Mouse (Mus musculus) midbrain, embryonic 15.5 days (tissue): ENCODE results near the gene Ecm1. TPM values are rescaled to one million over a fixed set of nuclear protein-coding genes. Genes with fewer than 3 reads are reported as not detected.

Experiments
- ATAC-seq: fragments of 200-750 bp; cut with Nextera tagmentation; replicated peaks from 2 replicates; pipeline ENCODE4 v1.8.0; 2017; ENCODE audit warnings: moderate TSS enrichment
- H3K27ac ChIP-seq: fragments of 300-500 bp; sonication (generic); 2 replicates; pipeline ENCODE4 v1.5.1; 2015; ENCODE audit warnings: mild to moderate bottlenecking, inconsistent platforms
- H3K27me3 ChIP-seq: fragments of 300-500 bp; sonication (generic); replicated peaks from 2 replicates; pipeline ENCODE4 v1.6.1; 2015; ENCODE audit warnings: inconsistent platforms
- H3K36me3 ChIP-seq: fragments of 300-500 bp; sonication (generic); replicated peaks from 2 replicates; pipeline ENCODE4 v1.6.1; 2015; ENCODE audit warnings: inconsistent platforms
- H3K4me1 ChIP-seq: fragments of 300-500 bp; sonication (generic); 2 replicates; pipeline ENCODE4 v1.6.1; 2015; ENCODE audit warnings: inconsistent platforms
- H3K4me2 ChIP-seq: fragments of 300-500 bp; sonication (generic); 2 replicates; pipeline ENCODE4 v1.6.1; 2015; ENCODE audit warnings: inconsistent platforms, mild to moderate bottlenecking, moderate library complexity
- H3K4me3 ChIP-seq: fragments of 300-500 bp; sonication (generic); 2 replicates; pipeline ENCODE4 v1.5.1; 2015; ENCODE audit warnings: mild to moderate bottlenecking, inconsistent platforms
- H3K9ac ChIP-seq: fragments of 300-500 bp; sonication (generic); 2 replicates; pipeline ENCODE4 v1.6.1; 2015; ENCODE audit warnings: mild to moderate bottlenecking, inconsistent platforms
- H3K9me3 ChIP-seq: fragments of 300-500 bp; sonication (generic); 2 replicates; pipeline ENCODE4 v1.6.1; 2016; ENCODE audit warnings: inconsistent platforms
- WGBS: fragments of 180-500 bp; shearing (Covaris S2); methylation state at CpG from one replicate; pipeline ENCODE4 v1.1.7; 2015; ENCODE audit warnings: mixed read lengths; 5-methylcytosine and 5-hydroxymethylcytosine counted together
- polyA plus RNA-seq: library from polyadenylated mRNA; unstranded; fragments of >200 nt; fragmentation: Nextera tagmentation; extraction: Ambion mirVana; gene quantifications from 2 replicates; pipeline ENCODE4 v1.2.1, GENCODE M21; 2015

Gene Ecm1
- polyA plus RNA-seq, result 11.3 and 12.3 TPM in 2 replicates

DNA sequence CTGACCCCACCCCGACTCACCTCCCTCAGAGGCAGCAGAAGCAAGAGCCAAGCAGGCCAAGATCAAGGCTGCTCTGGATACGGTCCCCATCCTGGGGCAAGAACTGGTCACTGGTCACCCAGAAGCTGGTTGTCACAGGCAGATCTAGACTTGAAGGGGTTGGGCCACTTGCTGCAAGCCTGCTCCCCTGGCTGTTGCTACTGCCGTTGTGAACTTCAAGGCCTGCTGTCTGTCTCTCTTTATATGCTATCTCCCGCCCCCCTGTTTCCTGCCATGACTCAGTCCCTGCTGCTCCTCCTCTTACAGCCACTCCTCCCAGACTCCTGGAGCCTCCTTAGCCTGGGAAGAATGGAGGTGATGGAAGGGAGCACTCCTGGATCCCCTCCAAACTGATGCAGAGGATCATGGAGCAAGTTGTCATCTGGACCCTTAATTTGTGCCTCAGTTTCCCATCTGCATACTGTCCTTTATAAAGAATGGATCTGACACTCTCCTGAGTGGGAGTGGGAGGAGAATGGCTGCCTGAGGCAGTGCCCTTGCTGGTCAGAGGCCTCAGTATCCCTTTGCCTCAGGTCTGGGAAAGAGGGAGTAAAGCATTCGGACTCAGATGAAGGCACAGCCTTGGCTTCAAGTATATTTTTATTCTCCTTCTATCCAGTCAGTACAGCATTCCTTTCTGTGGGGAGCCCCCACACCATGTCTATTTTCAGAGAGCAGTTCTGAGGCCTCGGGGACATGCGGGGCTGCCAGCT is at the start of gene Ecm1:
Gene Ecm1 (minus strand): TSS at position 217 of the 752 bp plus-strand sequence.
- H3K9ac ChIP-seq, result no peak within 1 kb of the TSS
- no peak for ATAC-seq
- H3K36me3 ChIP-seq, result peaks cover 32% of the 10 kb centered on the region

DNA sequence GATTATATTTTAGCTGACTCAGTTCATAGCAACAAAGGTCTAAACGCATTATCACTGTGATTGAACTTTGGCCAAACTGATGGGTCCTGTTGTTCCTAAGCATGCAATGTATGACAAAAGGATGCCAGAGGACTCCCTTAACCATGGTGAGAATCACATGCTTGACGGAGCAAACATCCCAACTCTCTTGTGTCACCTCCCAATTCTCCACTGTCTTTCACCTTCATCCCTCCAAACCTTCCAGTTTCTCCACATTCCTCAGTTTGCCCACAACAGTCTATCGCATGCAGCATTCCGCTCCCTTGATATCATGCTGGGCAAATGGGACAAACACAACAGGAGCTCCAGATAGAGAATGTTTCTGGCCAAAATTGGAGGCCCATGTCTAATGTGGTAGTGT is 46.1 kb upstream of the Ecm1 start:
- 94% methylated on average over 4 of the region's 4 CpGs for WGBS

More for the DNA sequence above, at the start of gene Ecm1:
- no peak within 1 kb of the TSS for H3K4me2 ChIP-seq
- H3K27me3 ChIP-seq, result no peaks in the 10 kb centered on the region
- no peaks in the 10 kb centered on the region for H3K4me1 ChIP-seq
- WGBS, result 81% methylated on average over 7 of the region's 7 CpGs
- H3K9me3 ChIP-seq, result no peaks in the 10 kb centered on the region
- no peak within 1 kb of the TSS for H3K4me3 ChIP-seq
- H3K27ac ChIP-seq, result no peak within 1 kb of the TSS

DNA sequence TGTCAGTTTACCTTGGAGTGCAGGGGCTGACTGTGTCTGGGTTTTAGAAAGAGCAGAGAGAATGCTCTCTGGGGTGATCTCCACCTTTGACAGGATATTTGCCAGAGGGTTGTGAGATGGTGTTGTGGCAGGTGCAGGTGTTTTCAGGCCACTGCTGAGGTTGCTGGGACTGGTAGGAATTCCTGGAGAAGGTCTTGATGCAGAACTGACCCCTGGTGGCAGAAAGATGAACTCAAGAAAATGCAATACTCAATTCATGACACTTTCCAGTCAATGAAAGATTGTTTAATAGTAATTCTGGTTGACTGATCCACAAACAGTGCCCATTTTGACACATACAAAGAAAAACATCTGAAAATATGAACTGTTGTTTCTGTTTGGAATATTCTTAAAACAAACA is 32.6 kb upstream of the Ecm1 start:
- Histone ChIP-seq H3K27me3 (no peaks in the 10 kb centered on the region), H3K9ac (no peak overlapping the region), H3K9me3 (no peaks in the 10 kb centered on the region), H3K36me3 (peaks cover 32% of the 10 kb centered on the region), H3K4me3 (no peak overlapping the region), H3K27ac (no peak overlapping the region), H3K4me2 (no peak overlapping the region), H3K4me1 (no peaks in the 10 kb centered on the region)
- no peak for ATAC-seq

More for the DNA sequence above, 46.1 kb upstream of the Ecm1 start:
- H3K4me3 ChIP-seq, result no peak overlapping the region
- no peak overlapping the region for H3K27ac ChIP-seq
- no peak for ATAC-seq
- no peaks in the 10 kb centered on the region for H3K9me3 ChIP-seq
- H3K27me3 ChIP-seq, result no peaks in the 10 kb centered on the region
- no peak overlapping the region for H3K9ac ChIP-seq
- H3K36me3 ChIP-seq, result peaks cover 32% of the 10 kb centered on the region
- H3K4me2 ChIP-seq, result no peak overlapping the region
- H3K4me1 ChIP-seq, result no peaks in the 10 kb centered on the region

DNA sequence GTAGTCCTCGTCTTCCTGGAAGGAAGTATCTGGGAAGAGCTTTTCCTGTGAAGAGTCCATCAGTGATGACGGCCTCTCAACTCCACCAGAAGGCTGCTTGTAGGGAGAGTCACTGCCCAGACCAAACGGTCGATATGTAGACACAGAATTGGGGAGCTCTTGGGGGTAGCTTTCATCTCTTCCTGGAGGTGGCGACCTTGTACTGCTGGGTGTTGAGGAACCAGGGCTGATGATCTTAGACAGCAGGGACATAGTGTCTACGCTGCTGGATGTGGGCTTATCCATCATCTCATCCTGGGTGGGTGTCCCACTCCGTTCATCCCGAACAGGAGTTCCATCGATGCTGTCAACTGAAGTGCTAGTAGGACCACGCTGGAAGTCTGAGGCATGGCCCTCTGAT is 26.2 kb upstream of the Ecm1 start:
- 91% methylated on average over 10 of the region's 10 CpGs for WGBS
- H3K36me3 ChIP-seq, result peaks cover 34% of the 10 kb centered on the region
- no peak overlapping the region for H3K4me2 ChIP-seq
- H3K9ac ChIP-seq, result no peak overlapping the region
- H3K4me3 ChIP-seq, result no peak overlapping the region
- ATAC-seq, result no peak
- H3K27ac ChIP-seq, result no peak overlapping the region
- H3K27me3 ChIP-seq, result no peaks in the 10 kb centered on the region
- H3K4me1 ChIP-seq, result no peaks in the 10 kb centered on the region
- H3K9me3 ChIP-seq, result no peaks in the 10 kb centered on the region

DNA sequence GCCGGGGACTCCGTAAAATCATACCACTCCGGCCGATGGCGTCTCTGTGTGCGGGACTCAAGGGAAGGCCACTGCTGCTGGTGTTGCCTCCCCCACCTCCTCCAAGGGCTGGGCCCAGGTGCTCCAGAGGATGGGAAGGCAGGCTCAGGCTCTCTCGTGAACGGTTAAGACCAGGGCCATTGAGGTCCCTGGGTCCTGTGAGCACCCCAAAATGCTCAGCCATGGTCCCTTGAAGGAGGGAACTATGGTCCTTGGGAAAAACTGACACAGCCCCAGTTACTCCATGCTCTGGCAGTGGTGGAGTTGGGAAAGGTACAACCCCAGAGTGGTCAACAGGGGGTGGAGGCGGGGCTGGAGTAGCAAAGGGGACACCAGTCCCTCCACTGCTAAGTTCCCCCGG is 24.4 kb upstream of the Ecm1 start:
- no peaks in the 10 kb centered on the region for H3K4me1 ChIP-seq
- peaks cover 34% of the 10 kb centered on the region for H3K36me3 ChIP-seq
- ATAC-seq, result no peak
- H3K9ac ChIP-seq, result no peak overlapping the region
- no peaks in the 10 kb centered on the region for H3K9me3 ChIP-seq
- H3K27me3 ChIP-seq, result no peaks in the 10 kb centered on the region
- 73% methylated on average over 10 of the region's 10 CpGs for WGBS
- no peak overlapping the region for H3K27ac ChIP-seq
- no peak overlapping the region for H3K4me3 ChIP-seq
- no peak overlapping the region for H3K4me2 ChIP-seq

DNA sequence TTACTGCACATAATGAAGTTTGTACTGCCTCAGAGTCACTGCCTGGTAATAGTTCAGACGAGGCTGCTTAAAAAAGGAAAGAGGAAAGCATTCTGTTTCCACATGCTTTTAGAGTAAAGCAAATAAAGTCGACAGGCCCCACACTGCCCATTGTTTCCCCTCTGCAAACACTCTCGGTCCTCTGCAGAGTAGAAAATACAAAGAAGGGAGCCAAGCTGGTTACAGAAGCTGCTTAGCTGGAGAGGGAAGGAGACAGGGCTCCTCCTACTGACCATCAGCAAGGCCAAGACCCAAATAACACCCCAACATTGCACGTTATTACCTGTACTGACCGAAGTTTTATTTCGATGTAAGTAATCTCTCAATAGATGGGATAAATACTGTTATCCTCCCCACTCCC is 23.6 kb upstream of the Ecm1 start:
- H3K4me1 ChIP-seq, result no peaks in the 10 kb centered on the region
- H3K4me3 ChIP-seq, result no peak overlapping the region
- no peak for ATAC-seq
- H3K36me3 ChIP-seq, result peaks cover 28% of the 10 kb centered on the region
- H3K9me3 ChIP-seq, result no peaks in the 10 kb centered on the region
- H3K27me3 ChIP-seq, result no peaks in the 10 kb centered on the region
- WGBS, result 45% methylated on average over 6 of the region's 6 CpGs
- no peak overlapping the region for H3K27ac ChIP-seq
- no peak overlapping the region for H3K9ac ChIP-seq
- no peak overlapping the region for H3K4me2 ChIP-seq

DNA sequence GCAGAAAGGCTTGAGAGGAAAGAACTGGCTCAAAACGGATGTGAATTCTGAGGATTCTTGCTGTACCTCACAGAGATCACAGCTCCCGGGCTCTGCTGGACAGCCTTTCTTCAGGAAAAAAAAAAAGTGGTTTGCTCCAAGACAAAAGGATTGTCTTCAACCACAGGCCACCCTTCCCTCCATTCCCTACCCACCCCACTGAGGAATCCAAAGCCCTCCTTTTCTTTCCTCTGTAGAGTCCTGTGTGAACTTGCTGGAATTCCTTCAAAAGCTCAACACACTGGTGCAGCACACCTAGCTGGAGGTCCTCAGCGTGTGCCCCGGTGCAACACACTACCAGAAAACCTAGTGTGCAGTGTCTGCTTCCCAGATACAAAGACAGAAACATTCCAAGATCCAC is 22.4 kb upstream of the Ecm1 start:
- Histone ChIP-seq H3K4me3 (no peak overlapping the region), H3K27me3 (no peaks in the 10 kb centered on the region), H3K9me3 (no peaks in the 10 kb centered on the region), H3K36me3 (peaks cover 28% of the 10 kb centered on the region), H3K4me1 (no peaks in the 10 kb centered on the region), H3K9ac (no peak overlapping the region), H3K27ac (no peak overlapping the region), H3K4me2 (no peak overlapping the region)
- ATAC-seq, result no peak
- 65% methylated on average over 4 of the region's 4 CpGs for WGBS

DNA sequence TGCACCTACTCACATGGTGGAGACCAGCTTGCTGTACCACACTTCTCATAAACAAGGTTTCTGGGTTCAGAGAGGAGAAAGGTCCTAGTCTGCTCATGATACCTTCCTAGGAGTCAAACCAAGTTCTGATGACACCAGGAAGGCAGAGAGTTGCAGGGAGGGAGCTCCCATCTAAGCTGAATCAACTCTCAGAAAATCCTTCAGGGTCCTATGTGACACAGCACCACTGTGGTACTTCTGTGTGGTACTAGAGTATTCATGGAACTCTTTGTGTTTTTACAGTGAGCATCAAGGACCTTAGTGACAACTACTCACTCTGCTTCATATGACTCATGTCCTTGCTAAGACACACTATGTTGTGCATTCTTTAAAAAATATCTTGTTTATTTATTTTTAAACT is 21.3 kb upstream of the Ecm1 start:
- no peak for ATAC-seq
- Histone ChIP-seq H3K4me3 (no peak overlapping the region), H3K9me3 (no peaks in the 10 kb centered on the region), H3K4me1 (no peaks in the 10 kb centered on the region), H3K36me3 (peaks cover 21% of the 10 kb centered on the region), H3K27ac (no peak overlapping the region), H3K27me3 (no peaks in the 10 kb centered on the region), H3K9ac (no peak overlapping the region), H3K4me2 (no peak overlapping the region)

DNA sequence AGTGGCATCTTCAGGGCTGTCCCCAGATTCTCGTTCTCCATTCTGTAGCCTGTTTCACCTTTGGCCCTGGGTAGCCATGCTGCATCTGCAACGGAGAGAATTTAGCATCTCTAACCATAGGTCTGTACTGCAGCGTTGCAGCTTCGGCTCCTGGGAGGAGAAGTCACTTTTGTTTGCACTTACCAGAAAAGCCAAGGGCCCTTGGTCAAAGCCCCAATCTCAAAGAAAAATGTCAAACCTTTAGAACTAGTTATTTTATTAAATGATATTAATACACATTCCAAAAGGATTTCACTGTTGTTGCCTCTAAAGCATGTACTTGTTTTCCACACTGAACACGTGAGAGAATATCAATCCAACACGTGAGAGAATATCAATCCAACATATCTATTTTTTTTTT is 20.7 kb upstream of the Ecm1 start, which contains the start of gene Tars2:
Gene Tars2 (minus strand): TSS at position 101 of the 400 bp plus-strand sequence.
- H3K27me3 ChIP-seq, result no peaks in the 10 kb centered on the region
- ATAC-seq, result no peak
- no peaks in the 10 kb centered on the region for H3K4me1 ChIP-seq
- 89% methylated on average over 6 of the region's 6 CpGs for WGBS
- no peak within 1 kb of the TSS for H3K27ac ChIP-seq
- no peak within 1 kb of the TSS for H3K4me2 ChIP-seq
- H3K9me3 ChIP-seq, result no peaks in the 10 kb centered on the region
- H3K9ac ChIP-seq, result no peak within 1 kb of the TSS
- H3K36me3 ChIP-seq, result peaks cover 15% of the 10 kb centered on the region
- H3K4me3 ChIP-seq, result no peak within 1 kb of the TSS

DNA sequence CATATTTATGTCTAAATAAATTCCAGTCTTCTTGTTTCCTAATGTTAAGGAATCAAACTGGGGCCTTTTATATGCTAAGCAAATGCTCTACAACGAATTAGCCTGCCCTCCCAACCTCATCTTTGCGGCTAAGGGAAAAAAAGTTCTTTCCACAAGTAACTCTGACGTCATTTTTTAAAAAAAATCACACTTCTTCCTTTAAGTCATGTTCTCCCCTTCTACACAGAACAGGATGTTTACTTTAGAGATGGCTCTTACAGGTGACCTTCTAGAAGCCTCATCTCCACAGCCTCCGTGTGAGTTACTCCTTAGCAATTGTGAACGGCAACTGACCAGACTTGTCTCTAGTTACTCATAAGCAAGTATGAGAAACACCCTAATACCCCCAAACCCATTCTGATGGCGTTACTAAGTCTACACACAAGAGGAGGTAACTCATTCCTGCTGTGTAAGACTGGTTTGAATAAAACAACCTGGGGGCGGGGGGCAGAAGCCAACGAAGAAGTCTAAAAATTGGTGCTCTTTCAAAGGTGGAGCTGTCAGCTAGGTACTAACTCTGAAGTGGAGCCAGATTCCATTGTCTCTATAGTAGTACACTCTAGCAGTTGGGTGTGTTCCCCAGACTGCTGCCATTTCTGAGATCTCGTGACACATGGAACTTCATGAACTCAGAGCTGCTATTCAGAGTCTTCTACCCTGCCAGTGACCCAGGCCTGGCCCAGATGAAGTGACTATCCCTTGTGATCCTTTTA is 19.3 kb upstream of the Ecm1 start:
- WGBS, result 54% methylated on average over 9 of the region's 9 CpGs
- H3K4me3 ChIP-seq, result no peak overlapping the region
- H3K9ac ChIP-seq, result no peak overlapping the region
- H3K4me1 ChIP-seq, result peaks cover 6% of the 10 kb centered on the region
- H3K27me3 ChIP-seq, result no peaks in the 10 kb centered on the region
- H3K36me3 ChIP-seq, result peaks cover 2% of the 10 kb centered on the region; the same call in 1 of the 2 replicates
- H3K27ac ChIP-seq, result no peak overlapping the region
- no peak overlapping the region for H3K4me2 ChIP-seq
- no peak for ATAC-seq
- H3K9me3 ChIP-seq, result no peaks in the 10 kb centered on the region

DNA sequence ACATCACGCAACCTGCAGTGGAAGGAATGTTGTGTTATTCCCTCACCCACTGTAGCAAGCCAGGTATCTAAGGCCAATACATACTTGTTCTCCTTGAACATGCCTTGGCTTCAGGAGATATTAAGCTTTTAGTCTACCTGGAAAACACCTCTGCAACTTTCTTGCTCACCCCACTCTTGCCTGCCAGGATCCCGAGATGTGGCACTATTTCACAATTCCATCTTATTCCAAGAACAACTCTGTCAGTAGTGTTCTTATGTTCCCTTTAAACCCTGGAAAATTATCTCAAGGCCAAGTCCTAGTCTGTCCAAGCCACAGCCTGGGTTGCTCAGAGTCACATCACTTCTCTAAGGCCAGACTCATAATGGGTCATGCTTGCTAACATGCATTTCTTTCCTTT is 17.4 kb upstream of the Ecm1 start:
- no peak overlapping the region for H3K9ac ChIP-seq
- no peak overlapping the region for H3K27ac ChIP-seq
- no peaks in the 10 kb centered on the region for H3K36me3 ChIP-seq
- WGBS, result 93% methylated on average over 2 of the region's 2 CpGs
- H3K4me1 ChIP-seq, result peaks cover 7% of the 10 kb centered on the region
- no peaks in the 10 kb centered on the region for H3K27me3 ChIP-seq
- ATAC-seq, result no peak
- no peak overlapping the region for H3K4me2 ChIP-seq
- H3K9me3 ChIP-seq, result no peaks in the 10 kb centered on the region
- no peak overlapping the region for H3K4me3 ChIP-seq

DNA sequence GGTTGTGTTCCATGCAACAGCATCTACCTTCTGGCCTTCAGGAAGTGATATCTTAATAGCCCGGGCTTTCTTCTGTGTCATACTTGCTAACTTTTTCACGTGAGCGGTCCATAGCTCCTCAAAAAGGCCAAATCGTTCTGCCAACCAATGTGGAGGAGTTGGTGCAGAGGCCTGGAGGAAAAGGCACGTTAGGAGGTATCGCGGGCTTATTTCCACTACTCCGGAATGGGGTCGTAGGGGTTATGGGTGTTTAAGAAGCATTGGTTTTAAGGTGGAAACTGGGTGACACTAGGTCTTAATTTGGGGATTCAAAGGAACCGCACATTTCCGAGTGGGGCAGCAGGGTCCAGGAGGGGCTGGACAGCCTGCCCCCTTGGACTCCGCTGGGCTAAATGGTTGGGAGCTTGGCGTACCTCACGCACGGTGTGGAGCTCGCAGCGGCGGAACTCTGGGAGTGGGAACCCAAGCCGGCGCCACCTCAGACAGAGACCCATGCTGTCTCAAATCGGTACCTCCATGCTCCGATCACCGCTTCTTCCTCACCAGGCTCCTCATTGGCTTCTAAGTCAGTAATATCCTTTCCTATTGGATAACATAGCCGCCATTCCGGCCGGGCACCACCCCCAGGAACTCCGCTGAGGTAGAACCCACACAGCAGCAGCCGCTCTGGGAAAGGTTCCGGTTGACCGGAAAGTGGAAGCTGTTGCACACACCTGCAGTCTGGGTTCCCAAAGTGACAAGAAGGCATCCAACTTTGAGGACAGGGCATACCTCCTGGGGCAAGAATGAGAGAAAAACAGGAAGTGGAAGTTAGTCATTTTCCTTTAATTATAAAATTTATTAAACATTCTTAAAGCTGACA is 15.2 kb upstream of the Ecm1 start:
- Histone ChIP-seq H3K4me2 (peak overlapping the region; percentile 61), H3K4me3 (peak overlapping the region; percentile 98), H3K27ac (peak overlapping the region; percentile 80), H3K27me3 (no peaks in the 10 kb centered on the region), H3K36me3 (peaks cover 6% of the 10 kb centered on the region; the same call in 1 of the 2 replicates), H3K4me1 (peaks cover 7% of the 10 kb centered on the region), H3K9me3 (no peaks in the 10 kb centered on the region), H3K9ac (peak overlapping the region; percentile 90)
- peak; percentile 100 for ATAC-seq
- 1% methylated on average over 30 of the region's 30 CpGs for WGBS
